Mouse (Mus musculus): ENCODE data around the gene Man2b1. TPM values are rescaled to one million over a fixed set of nuclear protein-coding genes. Genes with fewer than 3 reads are reported as not detected.
A peak's percentile ranks its signal among the peaks of the same experiment; 100 is the strongest.
"Not testable (repeated sequence)": the region's sequence is repeated elsewhere in the genome, so short reads cannot be mapped to it uniquely, and the experiment has no call there.

Man2b1 gene
- polyA plus RNA-seq, 1 experiment from 2014 or later = 42.1 TPM

- not testable (repeated sequence) for H3K4me2 ChIP-seq; H3K36me3 ChIP-seq; H3K27me3 ChIP-seq; H3K9me3 ChIP-seq; ATAC-seq (ENCODE audit: insufficient number of reproducible peaks, low FRiP score, low TSS enrichment, low read depth); H3K4me3 ChIP-seq; H3K27ac ChIP-seq; H3K9ac ChIP-seq; H3K4me1 ChIP-seq
- 94% methylated on average over 2 of the region's 2 CpGs for WGBS
Measured at GRCm38 (mm10) chr8:85135690-85136089, 52.6 kb downstream of the Man2b1 start.

GRCm38 (mm10) chr8:85142516-85142915 lies 59.4 kb downstream of the Man2b1 start:
- no peaks in the 10 kb centered on the region for H3K4me1 ChIP-seq
- no peaks in the 10 kb centered on the region for H3K27me3 ChIP-seq
- WGBS = 94% methylated on average over 4 of the region's 4 CpGs
- ATAC-seq (ENCODE audit: insufficient number of reproducible peaks, low FRiP score, low TSS enrichment, low read depth) = no peak
- H3K4me2 ChIP-seq = no peak overlapping the region
- H3K4me3 ChIP-seq = no peak overlapping the region
- no peaks in the 10 kb centered on the region for H3K36me3 ChIP-seq
- no peak overlapping the region for H3K27ac ChIP-seq
- H3K9me3 ChIP-seq = no peaks in the 10 kb centered on the region
- no peak overlapping the region for H3K9ac ChIP-seq

Small RNA genes within 50 kb of the gene (microRNA-seq; reads per million reads assigned to microRNA genes)
- gene Gm23388 = 2.0 reads per million, percentile 1 among the genes with 10 or more reads in this experiment
- not detected for gene Mir7070

Other genes with a start within 250 kb of the Man2b1 start
- 102 and 122 TPM in 2 replicates for gene Rad23a, start 242.6 kb upstream of the Man2b1 start, polyA plus RNA-seq (2015; fragmentation: Nextera tagmentation; extraction: Ambion mirVana)
- gene Calr, start 236.3 kb upstream of the Man2b1 start, polyA plus RNA-seq (2015; fragmentation: Nextera tagmentation; extraction: Ambion mirVana) = 1,060 and 1,089 TPM in 2 replicates
- gene Farsa, start 226.3 kb upstream of the Man2b1 start, polyA plus RNA-seq (2015; fragmentation: Nextera tagmentation; extraction: Ambion mirVana) = 94.4 and 98.2 TPM in 2 replicates
- 58.0 and 70.0 TPM in 2 replicates for gene Syce2, start 211.2 kb upstream of the Man2b1 start, polyA plus RNA-seq (2015; fragmentation: Nextera tagmentation; extraction: Ambion mirVana)
- 31.1 and 34.3 TPM in 2 replicates for gene Gcdh, start 189.3 kb upstream of the Man2b1 start, polyA plus RNA-seq (2015; fragmentation: Nextera tagmentation; extraction: Ambion mirVana)
- 1.4 and 2.5 TPM in 2 replicates for gene Klf1, start 181.3 kb upstream of the Man2b1 start, polyA plus RNA-seq (2015; fragmentation: Nextera tagmentation; extraction: Ambion mirVana)
- 19.2 and 22.1 TPM in 2 replicates for gene Dnase2a, start 174.7 kb upstream of the Man2b1 start, polyA plus RNA-seq (2015; fragmentation: Nextera tagmentation; extraction: Ambion mirVana)
- gene Mast1, start 145.9 kb upstream of the Man2b1 start, polyA plus RNA-seq (2015; fragmentation: Nextera tagmentation; extraction: Ambion mirVana) = 0.34 and 0.35 TPM in 2 replicates
- gene Rtbdn, start 136.3 kb upstream of the Man2b1 start, polyA plus RNA-seq (2015; fragmentation: Nextera tagmentation; extraction: Ambion mirVana) = 0.19 and 0.24 TPM in 2 replicates
- not detected in 2 replicates for gene Gm49661, start 113.8 kb upstream of the Man2b1 start, polyA plus RNA-seq (2015; fragmentation: Nextera tagmentation; extraction: Ambion mirVana)
- gene Prdx2, start 113.7 kb upstream of the Man2b1 start, polyA plus RNA-seq (2015; fragmentation: Nextera tagmentation; extraction: Ambion mirVana) = 635 and 681 TPM in 2 replicates
- gene Rnaseh2a, start 113.5 kb upstream of the Man2b1 start, polyA plus RNA-seq (2015; fragmentation: Nextera tagmentation; extraction: Ambion mirVana) = 95.2 and 95.6 TPM in 2 replicates
- 30.4 and 42.5 TPM in 2 replicates for gene Junb, start 104.6 kb upstream of the Man2b1 start, polyA plus RNA-seq (2015; fragmentation: Nextera tagmentation; extraction: Ambion mirVana)
- gene Hook2, start 92.7 kb upstream of the Man2b1 start, polyA plus RNA-seq (2015; fragmentation: Nextera tagmentation; extraction: Ambion mirVana) = 26.9 and 28.8 TPM in 2 replicates
- 0.12 TPM in 2 replicates for gene Best2, start 68.7 kb upstream of the Man2b1 start, polyA plus RNA-seq (2015; fragmentation: Nextera tagmentation; extraction: Ambion mirVana)
- gene Asna1, start 58.0 kb upstream of the Man2b1 start, polyA plus RNA-seq (2015; fragmentation: Nextera tagmentation; extraction: Ambion mirVana) = 113 and 117 TPM in 2 replicates
- gene Trir, start 56.4 kb upstream of the Man2b1 start, polyA plus RNA-seq (2015; fragmentation: Nextera tagmentation; extraction: Ambion mirVana) = 86.7 and 102 TPM in 2 replicates
- 32.7 and 33.7 TPM in 2 replicates for gene Tnpo2, start 46.4 kb upstream of the Man2b1 start, polyA plus RNA-seq (2015; fragmentation: Nextera tagmentation; extraction: Ambion mirVana)
- gene Fbxw9, start 23.2 kb upstream of the Man2b1 start, polyA plus RNA-seq (2015; fragmentation: Nextera tagmentation; extraction: Ambion mirVana) = 30.1 and 32.3 TPM in 2 replicates
- gene Gm5741, start 15.3 kb upstream of the Man2b1 start, polyA plus RNA-seq (2015; fragmentation: Nextera tagmentation; extraction: Ambion mirVana) = not detected in 2 replicates
- gene Dhps, start 11.5 kb upstream of the Man2b1 start, polyA plus RNA-seq (2015; fragmentation: Nextera tagmentation; extraction: Ambion mirVana) = 41.5 and 48.9 TPM in 2 replicates
- gene Wdr83os, start 2.5 kb upstream of the Man2b1 start, polyA plus RNA-seq (2015; fragmentation: Nextera tagmentation; extraction: Ambion mirVana) = 106 and 111 TPM in 2 replicates
- 40.5 and 42.4 TPM in 2 replicates for gene Wdr83, start 2.0 kb upstream of the Man2b1 start, polyA plus RNA-seq (2015; fragmentation: Nextera tagmentation; extraction: Ambion mirVana)
- gene Zfp791, start 39.8 kb downstream of the Man2b1 start, polyA plus RNA-seq (2015; fragmentation: Nextera tagmentation; extraction: Ambion mirVana) = 2.2 and 2.5 TPM in 2 replicates
- not detected in 2 replicates for gene Cks1brt, start 68.7 kb downstream of the Man2b1 start, polyA plus RNA-seq (2015; fragmentation: Nextera tagmentation; extraction: Ambion mirVana)
- not detected in 2 replicates for gene Olfr371, start 142.7 kb downstream of the Man2b1 start, polyA plus RNA-seq (2015; fragmentation: Nextera tagmentation; extraction: Ambion mirVana)
- 82.2 and 83.7 TPM in 2 replicates for gene Orc6, start 216.4 kb downstream of the Man2b1 start, polyA plus RNA-seq (2015; fragmentation: Nextera tagmentation; extraction: Ambion mirVana)
- gene Vps35, start 216.5 kb downstream of the Man2b1 start, polyA plus RNA-seq (2015; fragmentation: Nextera tagmentation; extraction: Ambion mirVana) = 135 and 136 TPM in 2 replicates

All from limb, embryonic 15.5 days (tissue).